Mouse (Mus musculus) frontal cortex, postnatal 14 days (tissue): ENCODE data around the gene Gm5072.
"Not testable (repeated sequence)": the region's sequence is repeated elsewhere in the genome, so short reads cannot be mapped to it uniquely, and the experiment has no call there.

Experiments used
- DNase-seq, 2 experiments: peaks; one replicate each; pipeline ENCODE4 v3.0.0; 2022; ENCODE audit warnings: low spot score in 2 of 2

The Gm5072 gene

DNA sequence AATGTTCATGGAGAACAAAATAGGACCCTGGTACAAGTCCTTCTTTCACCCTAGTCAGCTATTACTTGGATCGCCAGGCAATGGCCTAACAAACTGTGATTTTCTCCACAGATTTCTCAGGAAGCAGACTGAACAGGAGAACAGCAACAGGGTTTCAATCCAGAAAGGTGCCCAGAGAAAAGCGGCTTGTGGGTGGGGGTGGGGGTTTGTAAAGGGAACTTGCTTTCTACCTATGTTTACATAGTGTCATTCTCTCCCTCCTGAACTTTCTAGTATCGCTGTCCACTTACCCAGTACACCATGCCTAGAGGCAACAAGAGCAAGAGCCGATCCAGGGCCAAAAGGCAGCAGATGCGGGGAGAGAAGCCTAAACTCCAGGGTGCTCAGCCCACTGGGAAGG, at the start of gene Gm5072:
Gm5072 (plus strand) TSS at position 301 of the 400 bp plus-strand sequence.
- DNase-seq, result not testable (repeated sequence)
